Mouse (Mus musculus) left cerebral cortex, postnatal 14 days (tissue): ENCODE measurements around the gene Mydgf. TPM values are rescaled to one million over a fixed set of nuclear protein-coding genes. Genes with fewer than 3 reads are reported as not detected.

Experiments used
- microRNA-seq, 2 experiments: library from miRNA; unstranded; fragments of <30 nt; microRNA quantifications; one replicate each; pipeline ENCODE4 v1.2.0; 2022
- total RNA-seq, 2 experiments: library from RNA; stranded (reverse); gene quantifications; 2 replicates each; pipeline ENCODE4 v1.2.3; 2021

Gene Mydgf
- total RNA-seq, 2 experiments from 2014 or later = 47.2 to 48.0 TPM

Small RNAs within 50 kb of the gene (microRNA-seq; reads per million reads assigned to microRNA genes)
- 0 to 0.26 reads per million in 2 experiments for gene Gm44397

Other genes starting within 250 kb of the Mydgf start
- gene Zfp119b, start 234.4 kb downstream of the Mydgf start, total RNA-seq = 1 to 10 TPM; 2.9 to 3.6 TPM
- gene Ebi3, start 231.3 kb downstream of the Mydgf start, total RNA-seq = 1 to 10 TPM; 2.0 to 3.3 TPM
- gene Yju2, start 224.8 kb downstream of the Mydgf start, total RNA-seq = 10 to 100 TPM; 14.2 to 15.0 TPM
- 10 to 100 TPM; 34.3 to 39.5 TPM for gene Shd, start 213.5 kb downstream of the Mydgf start, total RNA-seq
- gene Fsd1, start 197.4 kb downstream of the Mydgf start, total RNA-seq = 10 to 100 TPM; 89.9 to 97.3 TPM
- gene Stap2, start 178.3 kb downstream of the Mydgf start, total RNA-seq = 1 to 10 TPM; 4.4 to 4.7 TPM
- 100 to 1,000 TPM; 102 to 120 TPM for gene Mpnd, start 178.2 kb downstream of the Mydgf start, total RNA-seq
- 10 to 100 TPM; 51.4 to 57.8 TPM for gene Sh3gl1, start 147.3 kb downstream of the Mydgf start, total RNA-seq
- gene Chaf1a, start 143.5 kb downstream of the Mydgf start, total RNA-seq = 1 to 10 TPM; 2.5 to 4.0 TPM
- gene Ubxn6, start 108.9 kb downstream of the Mydgf start, total RNA-seq = 10 to 100 TPM; 74.4 to 89.6 TPM
- 10 to 100 TPM; 97.6 to 97.9 TPM for gene Hdgfl2, start 104.3 kb downstream of the Mydgf start, total RNA-seq
- 1 to 10 TPM in 1 of 2 experiments, under 1 TPM in 1; 0.36 to 1.1 TPM for gene Plin4, start 74.1 kb downstream of the Mydgf start, total RNA-seq
- 1 to 10 TPM in 1 of 2 experiments, under 1 TPM in 1; 0.46 to 1.1 TPM for gene Plin5, start 66.3 kb downstream of the Mydgf start, total RNA-seq
- 1 to 10 TPM; 1.2 to 2.8 TPM for gene Lrg1, start 61.9 kb downstream of the Mydgf start, total RNA-seq
- gene Sema6b, start 43.6 kb downstream of the Mydgf start, total RNA-seq = 100 to 1,000 TPM; 135 to 144 TPM
- 1 to 10 TPM; 8.3 to 9.8 TPM for gene Tnfaip8l1, start 21.4 kb downstream of the Mydgf start, total RNA-seq
- gene Dpp9, start 35.0 kb upstream of the Mydgf start, total RNA-seq = 10 to 100 TPM; 50.5 to 57.1 TPM
- 10 to 100 TPM; 39.1 to 41.0 TPM for gene Fem1a, start 72.9 kb upstream of the Mydgf start, total RNA-seq
- gene Ticam1, start 92.9 kb upstream of the Mydgf start, total RNA-seq = 1 to 10 TPM; 5.5 to 5.9 TPM
- gene Plin3, start 109.0 kb upstream of the Mydgf start, total RNA-seq = 1 to 10 TPM; 4.8 TPM
- gene Arrdc5, start 116.4 kb upstream of the Mydgf start, total RNA-seq = not detected
- gene Uhrf1, start 119.4 kb upstream of the Mydgf start, total RNA-seq = 1 to 10 TPM; 2.1 to 2.8 TPM
- 10 to 100 TPM; 75.0 to 87.7 TPM for gene Kdm4b, start 142.1 kb upstream of the Mydgf start, total RNA-seq